Mouse (Mus musculus): ENCODE data around the gene Hipk2.
A peak's percentile ranks its signal among the peaks of the same experiment; 100 is the strongest.

Hipk2 gene

GRCm38 (mm10) chr6:38785747-38786146 is 90.2 kb downstream of the Hipk2 start:
- no peak for DNase-seq

- no peak for DNase-seq
Measured at GRCm38 (mm10) chr6:38779411-38779810, 96.6 kb downstream of the Hipk2 start.

GRCm38 (mm10) chr6:38778887-38779286 is 97.1 kb downstream of the Hipk2 start:
- no peak for DNase-seq

- DNase-seq = no peak
Measured at GRCm38 (mm10) chr6:38776000-38776584, 99.9 kb downstream of the Hipk2 start.

- no peak for DNase-seq
Measured at GRCm38 (mm10) chr6:38772836-38773518, 103.0 kb downstream of the Hipk2 start.

GRCm38 (mm10) chr6:38771061-38771667 is 104.8 kb downstream of the Hipk2 start:
- DNase-seq = no peak

GRCm38 (mm10) chr6:38769627-38770026 is 106.3 kb downstream of the Hipk2 start:
- no peak for DNase-seq

- DNase-seq = no peak
Measured at GRCm38 (mm10) chr6:38762588-38763265, 113.2 kb downstream of the Hipk2 start.

- no peak for DNase-seq
Measured at GRCm38 (mm10) chr6:38762006-38762405, 114.0 kb downstream of the Hipk2 start.

- no peak for DNase-seq
Measured at GRCm38 (mm10) chr6:38760911-38761706, 114.9 kb downstream of the Hipk2 start.

GRCm38 (mm10) chr6:38759922-38760620 is 115.9 kb downstream of the Hipk2 start:
- no peak for DNase-seq

GRCm38 (mm10) chr6:38759186-38759585 is 116.8 kb downstream of the Hipk2 start:
- DNase-seq = peak in 1 of 2 experiments; percentile 8

- DNase-seq = no peak
Measured at GRCm38 (mm10) chr6:38757597-38757996, 118.4 kb downstream of the Hipk2 start.

- DNase-seq = no peak
Measured at GRCm38 (mm10) chr6:38756968-38757367, 119.0 kb downstream of the Hipk2 start.

GRCm38 (mm10) chr6:38755961-38756360 is 120.0 kb downstream of the Hipk2 start:
- no peak for DNase-seq

GRCm38 (mm10) chr6:38755188-38755587 is 120.8 kb downstream of the Hipk2 start:
- DNase-seq = no peak

GRCm38 (mm10) chr6:38753729-38754128 is 122.2 kb downstream of the Hipk2 start:
- DNase-seq = no peak

GRCm38 (mm10) chr6:38753025-38753424 is 122.9 kb downstream of the Hipk2 start:
- DNase-seq = no peak

- DNase-seq = no peak
Measured at GRCm38 (mm10) chr6:38752495-38752894, 123.5 kb downstream of the Hipk2 start.

GRCm38 (mm10) chr6:38748037-38748436 is 127.9 kb downstream of the Hipk2 start:
- no peak for DNase-seq

GRCm38 (mm10) chr6:38743351-38743750 is 132.6 kb downstream of the Hipk2 start:
- no peak for DNase-seq

GRCm38 (mm10) chr6:38742441-38742840 is 133.5 kb downstream of the Hipk2 start:
- no peak for DNase-seq

Measured in thymus, postnatal 36 days (tissue).